Mouse (Mus musculus) cerebellum, adult 9-10 months (tissue): ENCODE results near the gene Cyfip2.
A peak's percentile ranks its signal among the peaks of the same experiment; 100 is the strongest.

ENCODE experiments used
- DNase-seq: peaks from one replicate; pipeline ENCODE4 v3.0.0; 2022

The Cyfip2 gene

DNA sequence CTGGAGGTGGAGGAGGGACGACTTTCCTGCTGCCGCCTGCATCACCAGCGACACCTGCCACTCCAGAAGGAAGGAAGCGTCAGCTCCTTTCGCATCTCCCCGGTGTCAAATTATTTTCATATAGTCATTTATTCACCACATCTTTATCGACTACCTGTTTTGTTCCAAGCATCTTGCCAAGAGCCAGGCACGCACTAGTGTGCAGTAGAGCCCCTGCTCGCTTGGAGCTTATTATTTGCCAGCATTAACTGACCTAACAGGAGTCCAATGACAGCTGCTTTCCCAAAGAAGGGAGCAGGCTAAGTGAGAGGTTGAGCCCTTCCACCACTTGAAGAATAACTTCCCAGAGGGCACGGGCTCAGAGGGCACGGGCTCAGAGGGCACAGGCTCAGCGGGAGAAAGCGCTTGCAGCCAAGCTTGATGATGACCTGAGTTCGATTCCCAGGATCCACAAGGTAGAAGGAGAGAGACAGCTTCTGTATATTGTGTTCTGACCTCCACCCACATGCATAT lies at the start of gene Cyfip2:
Cyfip2 (minus strand) TSS at position 337 of the 513 bp plus-strand sequence.
- DNase-seq = no peak

DNA sequence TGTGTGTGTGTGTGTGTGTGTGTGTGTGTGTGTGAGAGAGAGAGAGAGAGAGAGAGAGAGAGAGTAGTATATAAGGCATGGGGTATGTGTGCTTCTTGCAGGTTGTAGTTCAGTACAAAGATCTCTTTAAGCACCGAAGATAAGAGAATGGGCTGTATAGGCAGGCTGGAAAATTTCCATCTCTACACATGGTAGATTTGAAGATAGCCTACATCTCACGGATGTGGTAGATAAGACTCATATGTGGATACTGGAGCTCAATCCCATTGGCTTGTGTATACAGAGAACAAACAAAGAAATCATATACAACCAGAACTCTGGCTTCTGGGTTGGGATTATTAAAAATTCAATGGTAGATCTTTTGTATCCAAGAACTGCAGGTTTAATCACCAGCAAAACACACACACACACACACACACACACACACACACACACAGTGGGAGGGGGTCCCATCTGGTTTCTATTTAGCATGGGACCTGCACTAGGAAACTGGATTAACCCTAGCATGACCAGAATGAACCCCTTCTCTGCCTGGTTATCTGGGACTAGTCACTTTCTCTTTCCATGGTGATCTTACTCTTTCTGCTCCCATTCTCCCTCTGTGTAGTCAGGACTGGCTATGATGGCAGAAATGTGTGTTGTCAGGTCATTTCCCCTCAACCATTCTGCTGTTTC lies 48.5 kb upstream of the Cyfip2 start:
- DNase-seq = no peak

DNA sequence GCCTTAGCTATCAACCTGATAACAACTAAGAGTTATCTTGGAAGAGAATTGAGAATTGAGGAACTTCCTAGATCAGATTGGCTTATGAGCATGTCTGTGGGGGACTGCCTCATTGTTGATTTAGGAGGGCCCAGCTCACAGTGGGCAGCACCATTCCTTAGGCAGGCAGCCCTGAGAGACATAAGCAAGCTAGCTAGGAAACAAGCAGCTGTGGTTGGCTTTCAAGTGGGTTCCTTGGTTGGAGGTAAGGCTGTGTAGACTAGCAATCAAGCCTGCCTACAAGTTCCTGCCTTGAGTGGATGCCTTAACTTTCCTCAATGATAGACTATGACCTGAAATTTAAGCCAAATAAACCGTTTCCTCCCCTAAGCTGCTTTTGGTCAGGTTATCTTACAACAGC lies 45.7 kb upstream of the Cyfip2 start:
- no peak for DNase-seq

DNA sequence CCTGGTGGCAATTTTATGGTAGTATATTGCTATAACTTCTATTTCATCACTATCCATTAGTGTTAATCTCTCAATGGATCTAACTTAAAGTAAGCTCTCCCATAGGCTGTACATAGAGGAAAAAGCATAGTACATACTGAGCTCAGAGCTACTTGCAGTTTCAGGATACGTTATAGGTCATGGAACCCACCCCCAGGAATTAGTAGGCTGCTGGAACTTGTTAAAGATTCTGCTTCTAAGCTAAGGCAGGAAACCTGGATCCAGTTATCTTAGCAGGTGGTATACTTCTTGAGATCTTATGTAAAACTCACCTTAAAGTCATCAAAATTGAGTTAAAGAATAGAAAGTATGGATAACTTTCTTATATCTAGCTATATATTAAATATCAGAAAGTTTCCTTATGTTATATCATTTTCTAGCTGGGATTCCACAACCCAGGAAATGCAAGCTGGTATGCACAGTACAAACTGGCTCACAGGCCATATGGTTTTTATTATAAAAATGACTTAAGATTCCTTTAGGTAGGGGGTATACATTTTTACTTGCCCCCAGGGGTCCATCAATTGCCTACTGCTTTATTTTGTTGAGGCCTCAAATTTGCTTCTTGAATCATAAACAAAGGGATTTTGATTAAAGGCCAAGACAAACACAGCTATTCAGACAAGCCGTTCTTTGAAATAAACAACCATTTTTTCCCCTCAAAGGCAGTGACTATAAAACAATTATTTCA lies 37.2 kb upstream of the Cyfip2 start:
- DNase-seq = no peak

DNA sequence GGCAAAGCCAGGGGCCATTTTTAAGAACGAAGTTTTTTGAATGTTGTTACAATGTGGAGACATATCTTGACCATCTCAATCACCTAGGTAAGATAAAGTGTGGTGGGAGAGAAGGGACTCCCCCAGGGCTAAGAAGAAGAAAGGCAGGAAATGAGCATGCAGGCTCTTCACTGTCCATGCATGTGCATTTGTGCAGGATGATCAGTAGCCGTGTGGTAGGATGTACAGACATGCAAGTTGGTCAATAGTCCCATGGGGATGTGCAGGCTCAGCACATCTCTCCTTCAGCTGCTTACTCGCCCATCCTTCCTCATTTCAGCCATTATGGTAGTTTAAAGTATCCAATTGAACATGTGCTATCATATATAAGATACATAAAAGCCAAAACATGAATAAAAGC lies 35.8 kb upstream of the Cyfip2 start:
- DNase-seq = no peak

DNA sequence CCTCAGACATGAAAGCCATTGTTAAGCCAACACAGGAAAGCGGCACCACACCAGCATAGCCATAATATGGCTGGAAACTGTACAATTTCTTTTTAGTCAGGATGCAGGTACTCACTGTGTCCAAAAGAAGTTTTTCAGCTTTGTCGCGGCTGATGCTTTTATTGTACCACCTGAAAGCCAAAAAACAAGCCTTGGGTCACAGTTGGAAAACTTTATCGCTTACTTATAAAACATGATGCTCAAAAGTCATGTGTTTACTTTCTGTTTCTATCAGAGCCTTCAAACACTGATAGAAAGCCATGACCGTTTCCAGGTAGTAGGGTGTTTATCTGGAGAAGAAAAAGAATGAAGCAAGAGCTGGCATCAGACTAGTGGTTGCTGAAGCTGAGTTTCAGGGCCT lies 35.1 kb upstream of the Cyfip2 start:
- DNase-seq = no peak

DNA sequence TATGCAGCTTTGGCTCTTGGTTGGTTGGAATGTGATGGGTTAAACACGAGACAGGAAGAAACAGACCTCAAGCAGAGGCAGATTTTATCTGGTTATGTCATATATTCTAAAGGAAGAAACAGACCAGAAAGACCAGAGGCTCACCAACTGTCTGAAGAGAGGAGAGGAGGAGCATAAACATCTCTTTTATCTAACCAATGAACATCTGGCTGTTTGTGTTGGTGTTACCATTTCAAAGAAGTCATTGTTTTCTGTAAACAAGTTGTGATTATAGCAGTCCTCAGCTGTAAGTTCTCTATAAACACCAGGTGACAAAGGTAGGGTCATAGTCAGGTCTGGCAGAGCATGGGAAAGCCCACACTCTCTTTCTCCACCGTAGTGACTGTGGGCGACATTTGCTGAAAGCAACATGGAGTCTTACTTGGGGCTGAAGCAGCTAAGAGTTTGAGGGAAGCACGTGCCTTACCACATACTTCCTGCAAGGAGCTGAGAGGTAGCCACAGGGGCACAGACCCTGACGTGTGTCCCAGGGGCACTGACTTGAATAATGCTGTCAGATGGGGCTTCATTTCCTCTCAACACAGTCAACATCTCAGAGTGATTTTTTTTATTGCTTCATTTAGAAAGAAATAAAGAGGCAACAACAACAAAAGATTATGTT lies 31.4 kb upstream of the Cyfip2 start:
- no peak for DNase-seq

DNA sequence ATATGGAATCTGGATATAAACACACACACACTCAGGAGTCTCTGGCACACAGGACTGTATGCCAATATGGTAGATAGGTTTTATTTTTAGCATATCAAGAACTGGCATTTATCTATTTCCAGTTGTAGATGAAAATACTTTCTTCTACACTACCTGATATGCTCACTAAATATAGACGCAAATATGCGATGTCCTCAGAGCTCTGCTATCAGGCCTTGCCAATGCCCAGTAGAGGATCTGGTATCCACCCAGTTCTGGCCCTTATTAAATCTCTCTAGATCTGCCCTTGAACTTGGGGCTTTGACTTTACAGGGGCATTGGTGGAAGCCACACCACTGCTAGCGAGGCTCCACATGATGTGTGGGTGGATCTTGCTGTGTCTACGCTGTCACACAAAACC lies 29.3 kb upstream of the Cyfip2 start:
- no peak for DNase-seq

DNA sequence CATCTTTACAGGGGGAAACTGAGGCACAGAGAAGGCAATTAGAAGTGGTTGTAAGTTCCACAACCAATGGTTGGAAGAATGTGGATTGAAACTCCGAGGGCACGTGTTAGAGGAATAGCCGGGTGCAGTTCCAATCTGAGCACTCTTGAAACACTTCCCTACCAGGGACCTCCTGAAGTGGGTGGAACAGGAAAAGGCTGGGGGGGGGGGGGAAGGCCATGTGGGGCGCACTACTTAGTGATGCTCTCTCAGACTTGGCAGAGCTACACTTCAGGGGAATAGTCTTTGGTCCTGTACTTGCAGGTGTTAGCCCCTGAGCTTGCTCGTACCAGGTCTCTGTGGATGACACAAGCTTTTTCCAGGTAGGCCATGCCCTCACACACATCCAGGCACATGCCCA lies 23.4 kb upstream of the Cyfip2 start:
- DNase-seq = no peak

DNA sequence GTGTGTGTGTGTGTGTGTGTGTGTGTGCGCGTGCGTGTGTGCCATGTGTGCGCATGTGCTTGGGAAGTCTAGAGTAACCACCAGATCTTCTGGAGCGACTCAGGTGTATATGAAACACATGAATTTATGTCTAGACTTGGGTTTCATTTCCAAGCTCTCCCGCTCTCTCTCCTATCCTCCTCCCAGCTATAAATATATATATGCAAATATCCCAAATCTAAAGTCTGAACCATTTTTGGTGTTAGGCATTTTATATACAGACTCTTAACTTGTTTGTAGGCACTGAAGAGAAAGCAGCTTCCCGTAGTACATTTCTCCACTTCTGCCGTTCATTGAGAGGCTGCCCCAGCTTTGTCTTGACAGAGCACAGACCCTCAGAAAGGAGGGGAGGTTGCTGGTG lies 19.6 kb upstream of the Cyfip2 start:
- DNase-seq = no peak

DNA sequence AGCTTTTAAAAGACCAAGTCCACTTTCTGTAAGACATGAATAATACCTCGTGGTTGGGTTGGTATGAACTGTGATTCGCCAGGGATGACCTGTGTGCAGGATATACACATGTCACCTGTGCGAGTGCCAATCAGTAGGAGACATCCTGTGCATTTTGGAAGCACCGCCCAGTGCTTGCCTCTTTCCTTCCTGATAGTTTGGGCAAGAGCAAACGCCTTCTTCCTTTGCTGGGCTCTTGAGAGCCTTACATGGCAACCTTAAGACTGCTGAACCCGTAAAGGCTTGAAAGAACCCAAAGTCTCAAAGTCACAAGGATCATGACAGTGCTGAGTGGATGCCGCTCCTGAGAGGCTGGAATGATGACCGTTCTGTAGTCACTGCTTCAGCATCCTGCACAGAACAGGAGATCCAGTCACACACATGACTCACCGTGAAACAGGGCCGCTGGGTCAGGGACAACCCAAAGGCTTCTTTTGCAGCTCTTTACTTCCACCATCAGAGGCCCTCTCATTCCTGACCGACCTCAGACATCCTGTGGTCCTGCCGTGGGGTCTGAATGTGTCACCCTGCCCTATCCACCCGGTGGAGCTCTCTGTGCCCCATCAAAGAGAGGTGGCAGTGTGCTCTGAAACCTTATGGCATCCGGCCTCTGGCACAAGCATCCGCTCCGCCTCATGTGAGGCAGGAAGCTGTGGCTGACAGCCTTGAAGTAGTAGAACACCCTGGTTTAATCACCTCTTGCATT lies 13.8 kb upstream of the Cyfip2 start:
- DNase-seq = no peak

DNA sequence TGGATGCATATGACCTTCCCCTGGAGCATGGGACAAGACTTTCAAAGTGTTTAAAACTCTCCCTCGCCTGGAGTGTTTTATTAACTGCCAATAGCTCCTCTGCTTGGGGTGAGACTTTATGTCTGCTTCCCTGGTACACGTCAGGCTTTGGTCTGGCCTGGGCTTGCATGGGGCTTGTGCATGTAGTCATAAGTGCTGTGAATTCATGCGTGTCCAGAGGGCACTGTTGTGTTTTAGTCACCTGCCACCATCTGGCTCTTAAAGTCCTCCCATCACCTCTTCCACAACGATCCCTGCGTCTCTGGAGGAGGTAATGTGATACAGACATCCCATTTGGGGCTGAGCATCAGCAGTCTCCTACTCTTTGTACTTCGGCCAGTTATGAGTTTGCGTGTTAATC lies 8.9 kb upstream of the Cyfip2 start:
- DNase-seq = no peak

DNA sequence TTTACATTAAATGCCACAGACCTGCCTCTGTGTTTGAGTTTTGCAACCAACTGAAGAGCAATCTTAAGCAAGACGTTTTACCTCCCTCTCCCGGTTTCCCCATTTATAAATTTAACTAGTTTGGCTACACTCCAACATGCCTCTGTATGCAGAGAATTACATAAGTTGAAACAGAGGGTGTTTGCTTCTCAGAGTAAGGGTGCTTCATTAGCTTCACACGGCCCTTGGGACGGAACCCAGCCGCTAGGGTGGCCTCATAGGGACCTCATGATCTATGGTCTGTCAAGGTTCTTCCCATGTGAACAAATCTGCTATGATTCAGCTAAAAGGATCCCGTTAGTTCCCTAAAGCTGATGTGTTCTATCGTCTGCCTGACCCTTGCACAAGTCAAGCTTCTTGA lies 1.9 kb upstream of the Cyfip2 start:
- peak; percentile 41 for DNase-seq

DNA sequence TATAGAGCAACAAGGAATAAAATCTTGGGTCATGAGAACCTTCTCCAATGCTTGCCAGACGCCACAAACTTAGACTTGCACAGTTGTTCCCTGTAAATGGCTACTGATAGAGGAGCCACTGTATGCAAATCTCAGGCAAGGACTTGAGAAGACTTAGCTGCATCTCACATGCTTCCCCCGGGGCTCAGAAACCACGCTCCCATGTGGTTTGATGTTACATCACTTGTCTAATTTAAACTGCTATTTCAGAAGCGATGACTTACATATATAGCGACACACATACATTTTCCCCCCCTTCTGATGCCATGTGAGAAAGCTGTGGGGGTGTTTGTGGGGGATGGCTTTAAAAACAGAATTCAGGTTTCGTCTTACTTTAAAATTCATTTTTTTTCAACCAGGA lies 1.2 kb upstream of the Cyfip2 start:
- peak; percentile 44 for DNase-seq

DNA sequence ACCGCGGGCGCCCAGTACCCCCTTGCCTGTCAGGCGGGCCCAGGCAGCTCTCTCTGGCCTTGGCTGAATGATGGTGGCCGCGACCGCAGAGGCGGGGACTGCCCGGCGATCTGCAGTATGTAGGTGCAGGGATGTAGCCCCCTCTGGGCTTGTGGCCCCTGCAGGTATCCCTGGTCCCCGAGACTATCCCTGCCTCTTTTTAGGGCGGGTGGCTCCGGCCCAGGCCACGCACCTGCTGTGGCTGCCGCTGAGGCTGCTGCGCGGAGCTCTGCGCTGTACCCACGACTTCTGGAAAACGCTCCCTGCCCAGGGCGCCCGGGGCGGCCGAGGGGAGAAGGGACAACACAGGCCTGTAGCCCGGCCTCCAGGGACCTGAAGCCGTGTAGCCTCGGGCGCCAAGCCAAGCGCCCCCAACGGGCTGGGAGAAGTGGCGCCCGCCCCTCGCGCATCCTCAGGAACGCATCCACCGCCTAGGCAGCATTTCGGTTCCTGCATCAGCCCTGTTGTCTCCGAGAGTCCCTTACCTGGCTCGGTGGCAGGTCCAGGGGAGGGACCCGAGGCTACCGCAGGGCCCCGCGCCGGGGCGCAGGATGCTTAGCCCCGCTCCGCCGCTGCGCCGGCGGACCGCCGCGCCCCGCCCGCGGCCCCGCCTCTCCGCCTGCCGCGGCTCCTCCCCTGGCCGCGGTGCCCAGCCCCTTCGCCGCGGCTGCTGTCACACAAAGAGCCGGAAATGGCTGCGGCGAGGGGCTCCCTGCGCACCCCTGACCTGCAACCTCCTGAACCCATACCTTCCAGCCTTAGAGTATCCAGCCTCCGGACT lies 746 bp downstream of the Cyfip2 start:
- DNase-seq = peak; percentile 77

DNA sequence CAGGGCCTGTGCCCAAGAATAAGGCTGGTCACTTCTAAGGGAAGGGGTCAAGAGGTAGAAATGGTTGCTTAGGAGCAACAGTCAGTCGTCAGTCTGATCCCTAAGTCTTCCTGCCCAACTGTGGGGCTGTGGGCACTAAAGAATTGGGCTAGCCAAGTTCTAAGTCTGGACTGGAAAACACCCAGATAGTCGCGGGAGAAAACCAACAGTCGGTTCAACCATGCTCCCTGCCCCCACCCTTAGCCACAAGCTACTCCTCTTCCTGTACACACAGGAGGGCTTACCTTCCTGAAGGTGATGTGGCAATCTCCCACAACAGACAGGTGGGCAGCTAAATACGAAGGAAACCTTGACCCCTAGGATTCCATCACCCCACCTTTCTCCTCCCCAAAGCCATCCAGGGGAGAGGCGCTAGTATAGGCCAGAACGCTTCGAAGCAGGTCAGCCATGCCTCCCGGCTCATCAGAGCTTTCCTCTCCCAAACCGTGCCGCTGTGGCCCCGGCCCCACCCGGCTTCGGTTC lies 1.4 kb downstream of the Cyfip2 start:
- DNase-seq = peak; percentile 77

DNA sequence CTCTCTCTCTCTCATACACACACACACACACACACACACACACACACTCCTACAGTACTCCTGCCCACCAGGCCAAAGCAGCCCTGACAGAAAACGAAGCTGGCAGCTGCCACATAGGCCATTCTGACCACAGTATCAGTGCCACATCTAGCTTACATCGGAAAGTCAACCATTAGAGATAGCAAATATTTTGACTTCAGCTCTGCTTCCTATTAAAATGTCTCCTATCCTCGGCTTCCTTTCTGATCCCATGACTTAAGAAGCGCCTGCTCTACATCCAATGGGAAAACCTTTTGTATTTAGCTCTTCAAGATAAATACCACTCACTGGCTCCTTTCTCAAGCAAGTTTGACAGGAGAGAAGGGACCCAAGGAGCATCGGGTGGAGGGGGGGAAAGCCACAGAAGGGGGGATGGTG lies 2.0 kb downstream of the Cyfip2 start:
- DNase-seq = peak; percentile 63

DNA sequence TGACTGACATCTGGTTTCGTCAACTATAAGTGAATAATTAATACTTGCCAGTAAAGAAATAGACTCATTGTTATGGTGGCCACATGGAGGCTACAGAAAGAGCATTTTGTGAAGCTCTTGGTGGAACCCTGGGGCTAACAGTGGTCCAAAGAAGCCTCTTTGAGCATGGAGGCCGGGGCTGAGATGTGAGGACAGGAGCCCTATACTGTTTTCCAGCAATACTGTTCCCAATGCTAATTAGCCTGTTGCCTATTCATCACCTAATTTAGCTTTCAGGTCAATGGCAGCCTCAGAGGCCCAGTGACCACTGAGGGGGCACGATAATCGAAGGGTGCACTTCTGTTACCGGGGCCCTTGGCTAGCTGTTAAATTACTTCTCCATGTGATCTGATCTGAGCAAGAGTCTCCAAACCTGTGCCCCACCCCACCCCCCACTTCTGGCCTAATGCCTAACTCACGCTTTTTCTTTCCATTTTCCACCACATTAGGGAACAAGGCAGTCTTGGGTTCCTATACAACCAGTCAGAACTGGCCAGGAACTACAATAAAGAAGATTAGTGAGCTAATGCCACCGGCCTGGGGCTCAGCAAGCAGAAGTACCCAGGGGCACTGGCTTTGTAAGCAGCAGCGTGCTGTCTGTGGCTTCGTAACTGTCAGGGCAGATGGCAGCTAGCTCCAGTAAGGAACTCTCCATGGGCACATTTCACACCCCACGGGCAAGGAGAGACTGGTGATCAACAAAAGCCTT lies 2.7 kb downstream of the Cyfip2 start:
- peak; percentile 73 for DNase-seq

DNA sequence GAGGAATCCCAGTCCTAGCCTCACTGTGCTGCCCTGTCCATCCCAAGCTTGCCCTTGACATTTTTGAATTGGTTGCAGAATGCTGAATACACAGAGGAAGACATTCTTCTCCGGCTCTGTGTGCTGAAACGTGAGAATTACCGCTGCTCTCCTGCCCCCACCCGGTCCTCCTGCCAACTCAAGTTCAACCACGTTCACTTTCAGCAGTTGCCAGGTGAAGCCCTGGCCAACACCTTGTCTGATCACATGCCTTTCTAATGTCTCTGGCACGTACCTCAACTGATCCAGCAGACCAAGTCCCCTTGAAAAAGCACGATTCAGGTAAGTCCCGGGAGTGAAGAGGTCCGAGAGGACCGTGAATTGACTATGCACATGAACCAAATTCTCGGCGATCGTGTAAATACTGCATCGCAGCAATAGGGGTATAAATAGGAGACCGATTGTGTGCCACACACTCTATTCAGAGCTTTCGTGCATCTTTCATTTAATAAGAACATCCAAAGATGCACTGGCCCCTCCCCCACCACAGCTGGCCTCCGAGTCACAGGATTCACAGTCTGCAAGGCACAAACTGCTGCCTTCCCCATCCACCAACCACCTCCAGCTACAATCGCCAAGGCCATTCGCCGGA lies 3.4 kb downstream of the Cyfip2 start:
- peak; percentile 69 for DNase-seq

DNA sequence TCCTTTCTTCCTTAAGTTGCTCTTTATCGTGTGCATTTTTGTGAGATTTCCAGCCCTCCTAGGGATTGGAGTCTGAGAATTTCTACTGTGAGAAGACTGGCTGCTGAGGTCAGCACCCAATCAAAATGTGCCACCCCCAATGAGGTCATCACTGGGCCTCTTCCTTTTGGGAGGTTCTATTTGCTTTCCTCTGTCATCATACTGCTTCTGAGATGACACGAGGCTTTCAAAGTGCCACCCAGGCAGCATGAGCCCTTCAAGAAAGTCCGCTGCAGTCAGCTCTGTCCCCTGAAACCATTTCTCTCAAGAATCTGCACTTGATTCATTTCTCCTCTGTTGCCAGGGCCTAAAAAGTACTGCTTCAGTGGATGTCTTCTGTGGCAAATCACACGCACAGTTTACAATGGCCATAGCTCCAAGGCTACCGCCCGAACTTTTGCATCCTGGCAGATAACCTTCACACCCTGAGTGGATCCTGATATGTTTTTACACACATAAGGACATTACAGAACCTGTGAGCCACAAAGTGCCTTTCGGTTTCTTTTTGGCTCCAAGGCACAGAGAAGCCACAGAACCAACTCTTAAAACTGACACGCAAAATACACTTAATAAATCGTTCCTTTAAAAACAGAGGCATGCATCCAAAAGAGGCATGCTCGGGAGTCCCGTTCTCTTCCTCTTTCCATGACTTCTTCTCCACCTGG lies 4.2 kb downstream of the Cyfip2 start:
- peak; percentile 53 for DNase-seq
